Mouse (Mus musculus): ENCODE results near the gene Speg.

DNA sequence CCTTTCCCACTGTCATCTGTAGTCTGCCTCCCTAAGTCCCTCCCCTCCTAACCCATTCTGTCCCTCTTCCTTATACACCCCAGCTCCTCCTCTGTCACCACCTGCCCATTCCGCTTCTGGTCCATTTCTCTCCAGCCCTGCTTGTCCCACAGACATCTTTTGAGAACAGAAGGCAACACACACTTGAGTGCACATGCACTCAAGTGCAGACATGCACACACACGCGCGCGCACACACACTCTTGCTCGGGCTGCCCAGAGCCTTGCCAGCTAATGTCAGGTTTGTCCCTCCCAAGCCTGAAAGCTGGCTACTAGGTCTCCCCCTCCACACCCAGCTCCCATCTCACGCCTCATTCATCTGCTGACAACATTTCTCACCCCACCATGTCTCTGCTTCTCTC, 65.6 kb downstream of the Speg start:
- TF ChIP-seq CTCF (IDR thresholded peaks at IDR 0.05; ENCODE audit: extremely low read depth, insufficient read depth, insufficient read length, insufficient replicate concordance) (no peak), POLR2A (IDR thresholded peaks at IDR 0.05; ENCODE audit: low read depth, low read length) (no peak)

All from spleen, adult 2 months (tissue).